Mouse (Mus musculus) midbrain, embryonic 16.5 days (tissue): ENCODE data around the gene Snrnp40. TPM values are rescaled to one million over a fixed set of nuclear protein-coding genes. Genes with fewer than 3 reads are reported as not detected.
A peak's percentile ranks its signal among the peaks of the same experiment; 100 is the strongest.

Experiments used
- ATAC-seq: fragments of 200-750 bp; cut with Nextera tagmentation; 2 replicates; pipeline ENCODE4 v1.8.0; 2017; ENCODE audit warnings: moderate TSS enrichment
- H3K27ac ChIP-seq: fragments of 300-500 bp; sonication (generic); 2 replicates; pipeline ENCODE4 v1.5.1; 2014; ENCODE audit warnings: mild to moderate bottlenecking, low read length, mixed read lengths
- H3K27me3 ChIP-seq: fragments of 300-500 bp; sonication (generic); 2 replicates; pipeline ENCODE4 v1.6.1; 2014; ENCODE audit warnings: low read depth, low read length, mixed read lengths; ENCODE audit not compliant: control insufficient read depth, insufficient read depth
- H3K36me3 ChIP-seq: fragments of 300-500 bp; sonication (generic); 2 replicates; pipeline ENCODE4 v1.6.1; 2014; ENCODE audit warnings: mild to moderate bottlenecking, low read length, moderate library complexity, mixed read lengths; ENCODE audit not compliant: control insufficient read depth, insufficient read depth
- H3K4me1 ChIP-seq: fragments of 300-500 bp; sonication (generic); 2 replicates; pipeline ENCODE4 v1.6.1; 2014; ENCODE audit warnings: mild to moderate bottlenecking, low read length, mixed read lengths; ENCODE audit not compliant: control insufficient read depth, insufficient read depth
- H3K4me2 ChIP-seq: fragments of 300-500 bp; sonication (generic); 2 replicates; pipeline ENCODE4 v1.6.1; 2014; ENCODE audit warnings: mild to moderate bottlenecking, low read length, mixed read lengths
- H3K4me3 ChIP-seq: fragments of 300-500 bp; sonication (generic); 2 replicates; pipeline ENCODE4 v1.5.1; 2014; ENCODE audit warnings: low read depth, mild to moderate bottlenecking, low read length, moderate library complexity, mixed read lengths
- H3K9ac ChIP-seq: fragments of 300-500 bp; sonication (generic); 2 replicates; pipeline ENCODE4 v1.6.1; 2014; ENCODE audit warnings: low read depth, low read length, mixed read lengths
- H3K9me3 ChIP-seq: fragments of 300-500 bp; sonication (generic); replicated peaks from 2 replicates; pipeline ENCODE4 v1.6.1; 2014; ENCODE audit warnings: mild to moderate bottlenecking, low read length, mixed read lengths; ENCODE audit not compliant: control insufficient read depth, poor library complexity, severe bottlenecking
- WGBS: fragments of 180-500 bp; shearing (Covaris S2); extraction: QIAGEN DNeasy Blood & Tissue Kit; methylation state at CpG from one replicate; pipeline ENCODE4 v1.1.7; 2014; 5-methylcytosine and 5-hydroxymethylcytosine counted together
- polyA plus RNA-seq: library from polyadenylated mRNA; unstranded; fragments of >200 nt; fragmentation: Nextera tagmentation; extraction: Ambion mirVana; gene quantifications from 2 replicates; pipeline ENCODE4 v1.2.1, GENCODE M21; 2015

Snrnp40 gene
- polyA plus RNA-seq, 1 experiment from 2014 or later = 84.2 TPM

GRCm38 (mm10) chr4:130357946-130358345 lies 2.0 kb upstream of the Snrnp40 start:
- Histone ChIP-seq H3K27ac (no peak overlapping the region), H3K4me3 (no peak overlapping the region), H3K4me1 (peaks cover 18% of the 10 kb centered on the region), H3K27me3 (no peaks in the 10 kb centered on the region), H3K36me3 (peaks cover 7% of the 10 kb centered on the region; the same call in 1 of the 2 replicates), H3K9ac (no peak overlapping the region), H3K9me3 (no peaks in the 10 kb centered on the region), H3K4me2 (no peak overlapping the region)
- no peak for ATAC-seq

GRCm38 (mm10) chr4:130360238-130360590 lies 282 bp downstream of the Snrnp40 start:
- no peak for ATAC-seq
- no peaks in the 10 kb centered on the region for H3K27me3 ChIP-seq
- H3K9ac ChIP-seq = peak overlapping the region; percentile 91
- H3K4me1 ChIP-seq = peaks cover 18% of the 10 kb centered on the region
- no peaks in the 10 kb centered on the region for H3K9me3 ChIP-seq
- WGBS = 0% methylated on average over 19 of the region's 19 CpGs
- peaks cover 6% of the 10 kb centered on the region for H3K36me3 ChIP-seq
- peak overlapping the region; percentile 89 for H3K4me2 ChIP-seq
- H3K4me3 ChIP-seq = peak overlapping the region; percentile 96
- H3K27ac ChIP-seq = peak overlapping the region; percentile 88

GRCm38 (mm10) chr4:130376675-130377074 lies 16.7 kb downstream of the Snrnp40 start:
- Histone ChIP-seq H3K36me3 (peaks cover 26% of the 10 kb centered on the region), H3K4me1 (no peaks in the 10 kb centered on the region), H3K4me2 (no peak overlapping the region), H3K9ac (no peak overlapping the region), H3K4me3 (no peak overlapping the region), H3K9me3 (no peaks in the 10 kb centered on the region), H3K27ac (no peak overlapping the region), H3K27me3 (no peaks in the 10 kb centered on the region)
- ATAC-seq = no peak
- 89% methylated on average over 4 of the region's 4 CpGs for WGBS

GRCm38 (mm10) chr4:130377500-130377899 lies 17.6 kb downstream of the Snrnp40 start:
- WGBS = 83% methylated on average over 4 of the region's 4 CpGs

DNA sequence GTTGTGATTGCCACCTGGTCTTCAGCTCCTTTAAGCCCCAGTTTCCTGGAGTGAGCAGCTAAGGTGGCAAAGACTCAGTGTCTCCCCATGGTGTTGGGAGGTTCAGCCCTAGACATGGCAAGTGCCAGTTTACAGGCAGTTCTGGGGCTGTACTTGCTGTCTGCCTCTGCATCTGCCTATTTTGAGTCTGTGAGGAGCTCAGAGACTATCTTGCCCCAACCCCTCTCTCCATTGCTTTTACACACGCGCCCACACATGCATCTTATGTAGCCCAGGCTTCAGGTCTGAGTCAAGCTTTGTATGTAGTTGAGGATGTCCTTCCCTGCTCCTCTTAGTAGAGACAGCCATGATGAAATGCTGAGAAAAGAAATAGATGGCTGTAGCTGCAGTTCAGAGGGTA lies 19.2 kb downstream of the Snrnp40 start:
- Histone ChIP-seq H3K4me1 (no peaks in the 10 kb centered on the region), H3K27ac (no peak overlapping the region), H3K4me2 (no peak overlapping the region), H3K36me3 (peaks cover 38% of the 10 kb centered on the region), H3K27me3 (no peaks in the 10 kb centered on the region), H3K4me3 (no peak overlapping the region), H3K9ac (no peak overlapping the region), H3K9me3 (no peaks in the 10 kb centered on the region)
- WGBS = 98% methylated on average over 2 of the region's 2 CpGs
- no peak for ATAC-seq

More at GRCm38 (mm10) chr4:130377500-130377899, 17.6 kb downstream of the Snrnp40 start:
- Histone ChIP-seq H3K4me3 (no peak overlapping the region), H3K4me1 (no peaks in the 10 kb centered on the region), H3K4me2 (no peak overlapping the region), H3K27ac (no peak overlapping the region), H3K9ac (no peak overlapping the region), H3K27me3 (no peaks in the 10 kb centered on the region), H3K36me3 (peaks cover 26% of the 10 kb centered on the region), H3K9me3 (no peaks in the 10 kb centered on the region)
- ATAC-seq = no peak

GRCm38 (mm10) chr4:130380418-130380817 lies 20.5 kb downstream of the Snrnp40 start:
- H3K36me3 ChIP-seq = peaks cover 43% of the 10 kb centered on the region
- H3K9ac ChIP-seq = no peak overlapping the region
- no peaks in the 10 kb centered on the region for H3K4me1 ChIP-seq
- H3K4me2 ChIP-seq = no peak overlapping the region
- no peak overlapping the region for H3K4me3 ChIP-seq
- H3K27me3 ChIP-seq = no peaks in the 10 kb centered on the region
- H3K9me3 ChIP-seq = no peaks in the 10 kb centered on the region
- 87% methylated on average over 2 of the region's 2 CpGs for WGBS
- no peak overlapping the region for H3K27ac ChIP-seq
- no peak for ATAC-seq

GRCm38 (mm10) chr4:130387256-130387655 lies 27.3 kb downstream of the Snrnp40 start:
- no peak overlapping the region for H3K27ac ChIP-seq
- no peak overlapping the region for H3K4me3 ChIP-seq
- WGBS = 77% methylated on average over 3 of the region's 3 CpGs
- H3K4me2 ChIP-seq = no peak overlapping the region
- H3K36me3 ChIP-seq = peaks cover 24% of the 10 kb centered on the region
- no peaks in the 10 kb centered on the region for H3K27me3 ChIP-seq
- no peak overlapping the region for H3K9ac ChIP-seq
- H3K4me1 ChIP-seq = no peaks in the 10 kb centered on the region
- no peaks in the 10 kb centered on the region for H3K9me3 ChIP-seq
- no peak for ATAC-seq

GRCm38 (mm10) chr4:130389496-130389895 lies 29.6 kb downstream of the Snrnp40 start:
- H3K4me3 ChIP-seq = no peak overlapping the region
- H3K27ac ChIP-seq = no peak overlapping the region
- no peak overlapping the region for H3K9ac ChIP-seq
- H3K27me3 ChIP-seq = no peaks in the 10 kb centered on the region
- WGBS = 60% methylated on average over 6 of the region's 6 CpGs
- no peak overlapping the region for H3K4me2 ChIP-seq
- H3K4me1 ChIP-seq = no peaks in the 10 kb centered on the region
- peaks cover 11% of the 10 kb centered on the region for H3K36me3 ChIP-seq
- no peak for ATAC-seq
- H3K9me3 ChIP-seq = no peaks in the 10 kb centered on the region

DNA sequence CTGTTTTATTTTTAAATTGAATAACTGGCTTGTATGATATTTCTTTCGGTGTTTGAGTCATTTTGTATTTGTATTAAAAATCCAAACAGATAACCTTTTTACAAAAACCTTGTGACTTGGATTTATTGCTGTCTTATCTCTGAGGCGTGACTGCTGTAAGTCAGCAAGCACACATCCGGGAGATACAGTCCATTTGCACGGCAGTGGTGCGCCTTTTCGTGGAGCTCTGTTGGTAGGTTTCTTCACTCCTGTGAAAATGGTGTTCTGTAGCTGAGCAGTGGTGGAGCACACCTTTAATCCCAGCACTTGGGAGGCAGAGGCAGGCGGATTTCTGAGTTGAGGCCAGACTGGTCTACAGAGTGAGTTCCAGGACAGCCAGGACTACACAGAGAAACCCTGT lies 30.0 kb downstream of the Snrnp40 start:
- 94% methylated on average over 7 of the region's 7 CpGs for WGBS

GRCm38 (mm10) chr4:130391265-130391664 lies 31.3 kb downstream of the Snrnp40 start:
- Histone ChIP-seq H3K4me1 (no peaks in the 10 kb centered on the region), H3K9ac (no peak overlapping the region), H3K4me2 (no peak overlapping the region), H3K36me3 (peaks cover 7% of the 10 kb centered on the region), H3K9me3 (no peaks in the 10 kb centered on the region), H3K4me3 (no peak overlapping the region), H3K27me3 (no peaks in the 10 kb centered on the region), H3K27ac (no peak overlapping the region)
- ATAC-seq = no peak
- WGBS = 53% methylated on average over 3 of the region's 3 CpGs

More for the DNA sequence above, 30.0 kb downstream of the Snrnp40 start:
- Histone ChIP-seq H3K4me2 (no peak overlapping the region), H3K4me3 (no peak overlapping the region), H3K9me3 (no peaks in the 10 kb centered on the region), H3K4me1 (no peaks in the 10 kb centered on the region), H3K27ac (no peak overlapping the region), H3K9ac (no peak overlapping the region), H3K27me3 (no peaks in the 10 kb centered on the region), H3K36me3 (peaks cover 7% of the 10 kb centered on the region)
- no peak for ATAC-seq
